Mouse (Mus musculus) stomach, embryonic 14.5 days (tissue): Measurements from ENCODE around the gene Ptprm. TPM values are rescaled to one million over a fixed set of nuclear protein-coding genes. Genes with fewer than 3 reads are reported as not detected.

Source experiments
- ATAC-seq: fragments of 200-750 bp; cut with Nextera tagmentation; 2 replicates; pipeline ENCODE4 v1.8.0; 2017; ENCODE audit warnings: low read depth, moderate TSS enrichment; ENCODE audit not compliant: insufficient number of reproducible peaks, insufficient read depth, low FRiP score
- H3K27ac ChIP-seq: fragments of 300-500 bp; sonication (generic); 2 replicates; pipeline ENCODE4 v1.5.1; 2014; ENCODE audit warnings: mild to moderate bottlenecking, low read length, moderate library complexity, mixed read lengths
- H3K27me3 ChIP-seq: fragments of 300-500 bp; sonication (generic); 2 replicates; pipeline ENCODE4 v1.6.1; 2014; ENCODE audit warnings: low read length, control low read depth, mixed read lengths; ENCODE audit not compliant: control insufficient read depth, insufficient read depth
- H3K36me3 ChIP-seq: fragments of 300-500 bp; sonication (generic); 2 replicates; pipeline ENCODE4 v1.6.1; 2014; ENCODE audit warnings: mild to moderate bottlenecking, control low read depth, low read length, moderate library complexity, mixed read lengths; ENCODE audit not compliant: control insufficient read depth, insufficient read depth
- H3K4me1 ChIP-seq: fragments of 300-500 bp; sonication (generic); 2 replicates; pipeline ENCODE4 v1.6.1; 2014; ENCODE audit warnings: low read length, control low read depth, mixed read lengths; ENCODE audit not compliant: control insufficient read depth, insufficient read depth
- H3K4me2 ChIP-seq: fragments of 300-500 bp; sonication (generic); replicated peaks from 2 replicates; pipeline ENCODE4 v1.6.1; 2014; ENCODE audit warnings: low read depth, low read length, control low read depth
- H3K4me3 ChIP-seq: fragments of 300-500 bp; sonication (generic); 2 replicates; pipeline ENCODE4 v1.5.1; 2014; ENCODE audit warnings: low read depth, low read length, control low read depth
- H3K9ac ChIP-seq: fragments of 300-500 bp; sonication (generic); replicated peaks from 2 replicates; pipeline ENCODE4 v1.6.1; 2014; ENCODE audit warnings: low read depth, mild to moderate bottlenecking, control low read depth, low read length, moderate library complexity, mixed read lengths
- H3K9me3 ChIP-seq: fragments of 300-500 bp; sonication (generic); 2 replicates; pipeline ENCODE4 v1.6.1; 2016; ENCODE audit warnings: low read depth, low read length, control low read depth; ENCODE audit not compliant: control insufficient read depth
- WGBS: fragments of 180-500 bp; shearing (Covaris S2); extraction: QIAGEN DNeasy Blood & Tissue Kit; methylation state at CpG from one replicate; pipeline ENCODE4 v1.1.7; 2014; 5-methylcytosine and 5-hydroxymethylcytosine counted together
- microRNA-seq: library from miRNA; unstranded; fragments of <30 nt; microRNA quantifications from one replicate; pipeline ENCODE4, GENCODE M21; 2016
- polyA plus RNA-seq: library from polyadenylated mRNA; unstranded; fragments of >200 nt; fragmentation: Nextera tagmentation; extraction: Ambion mirVana; gene quantifications from 2 replicates; pipeline ENCODE4 v1.2.1, GENCODE M21; 2014

The Ptprm gene
- polyA plus RNA-seq, 1 experiment from 2014 or later: 17.7 TPM

- H3K4me1 ChIP-seq: no peaks in the 10 kb centered on the region
- no peak overlapping the region for H3K4me3 ChIP-seq
- H3K4me2 ChIP-seq: no peak overlapping the region
- no peak overlapping the region for H3K27ac ChIP-seq
- no peaks in the 10 kb centered on the region for H3K36me3 ChIP-seq
- 70% methylated on average over 13 of the region's 13 CpGs for WGBS
- no peak overlapping the region for H3K9ac ChIP-seq
- H3K27me3 ChIP-seq: no peaks in the 10 kb centered on the region
- H3K9me3 ChIP-seq: no peaks in the 10 kb centered on the region
- ATAC-seq: no peak
These were observed 734.1 kb downstream of the Ptprm start for GRCm38 (mm10) chr17:66619996-66620656.

GRCm38 (mm10) chr17:66619255-66619826, 734.9 kb downstream of the Ptprm start:
- no peaks in the 10 kb centered on the region for H3K9me3 ChIP-seq
- no peaks in the 10 kb centered on the region for H3K36me3 ChIP-seq
- H3K27ac ChIP-seq: no peak overlapping the region
- H3K27me3 ChIP-seq: no peaks in the 10 kb centered on the region
- no peak overlapping the region for H3K9ac ChIP-seq
- ATAC-seq: no peak
- no peak overlapping the region for H3K4me2 ChIP-seq
- no peak overlapping the region for H3K4me3 ChIP-seq
- WGBS: 85% methylated on average over 3 of the region's 3 CpGs
- H3K4me1 ChIP-seq: no peaks in the 10 kb centered on the region

Small RNA genes lying within 50 kb of the gene (microRNA-seq; reads per million reads assigned to microRNA genes)
- gene Mir5709: not detected
